Mouse (Mus musculus): ENCODE data around the gene Ttc12.

The Ttc12 gene

GRCm38 (mm10) chr9:49488912-49489895, 3.2 kb upstream of the Ttc12 start:
- peak; percentile 79 to 87 for DNase-seq (ENCODE audit: low spot score in 2 of 2)

- DNase-seq (ENCODE audit: low spot score in 2 of 2) = no peak
Measured at GRCm38 (mm10) chr9:49488258-49488657, 2.2 kb upstream of the Ttc12 start.

GRCm38 (mm10) chr9:49487657-49487943, 1.6 kb upstream of the Ttc12 start:
- no peak for DNase-seq (ENCODE audit: low spot score in 2 of 2)

GRCm38 (mm10) chr9:49486805-49487656, 1.0 kb upstream of the Ttc12 start:
- DNase-seq (ENCODE audit: low spot score in 2 of 2) = no peak

- DNase-seq (ENCODE audit: low spot score in 2 of 2) = peak in 1 of 2 experiments; percentile 61
Measured at GRCm38 (mm10) chr9:49485250-49485891, 654 bp downstream of the Ttc12 start.

- DNase-seq (ENCODE audit: low spot score in 2 of 2) = no peak
Measured at GRCm38 (mm10) chr9:49483316-49483715, 2.7 kb downstream of the Ttc12 start.

GRCm38 (mm10) chr9:49472126-49472525, 13.9 kb downstream of the Ttc12 start:
- DNase-seq (ENCODE audit: low spot score in 2 of 2) = no peak

GRCm38 (mm10) chr9:49470946-49471345, 15.1 kb downstream of the Ttc12 start:
- no peak for DNase-seq (ENCODE audit: low spot score in 2 of 2)

GRCm38 (mm10) chr9:49470006-49470405, 16.0 kb downstream of the Ttc12 start:
- DNase-seq (ENCODE audit: low spot score in 2 of 2) = no peak

- DNase-seq (ENCODE audit: low spot score in 2 of 2) = no peak
Measured at GRCm38 (mm10) chr9:49456136-49456535, 29.9 kb downstream of the Ttc12 start.

GRCm38 (mm10) chr9:49452396-49452795, 33.6 kb downstream of the Ttc12 start:
- DNase-seq (ENCODE audit: low spot score in 2 of 2) = no peak

- no peak for DNase-seq (ENCODE audit: low spot score in 2 of 2)
Measured at GRCm38 (mm10) chr9:49450491-49450890, 35.5 kb downstream of the Ttc12 start.

GRCm38 (mm10) chr9:49442621-49443020, 43.4 kb downstream of the Ttc12 start:
- no peak for DNase-seq (ENCODE audit: low spot score in 2 of 2)

- DNase-seq (ENCODE audit: low spot score in 2 of 2) = no peak
Measured at GRCm38 (mm10) chr9:49427478-49427877, 58.5 kb downstream of the Ttc12 start.

GRCm38 (mm10) chr9:49426921-49427320, 59.1 kb downstream of the Ttc12 start, which contains the start of gene Ankk1:
Gene Ankk1 (minus strand): TSS chr9:49427021.
- DNase-seq (ENCODE audit: low spot score in 2 of 2) = no peak

- DNase-seq (ENCODE audit: low spot score in 2 of 2) = no peak
Measured at GRCm38 (mm10) chr9:49425585-49425984, 60.4 kb downstream of the Ttc12 start.

- DNase-seq (ENCODE audit: low spot score in 2 of 2) = no peak
Measured at GRCm38 (mm10) chr9:49423866-49424265, 62.2 kb downstream of the Ttc12 start.

- no peak for DNase-seq (ENCODE audit: low spot score in 2 of 2)
Measured at GRCm38 (mm10) chr9:49410621-49411020, 75.4 kb downstream of the Ttc12 start.

GRCm38 (mm10) chr9:49407028-49407427, 79.0 kb downstream of the Ttc12 start:
- DNase-seq (ENCODE audit: low spot score in 2 of 2) = no peak

- no peak for DNase-seq (ENCODE audit: low spot score in 2 of 2)
Measured at GRCm38 (mm10) chr9:49403711-49404110, 82.3 kb downstream of the Ttc12 start.

- no peak for DNase-seq (ENCODE audit: low spot score in 2 of 2)
Measured at GRCm38 (mm10) chr9:49396006-49396405, 90.0 kb downstream of the Ttc12 start.

- DNase-seq (ENCODE audit: low spot score in 2 of 2) = no peak
Measured at GRCm38 (mm10) chr9:49392242-49392641, 93.8 kb downstream of the Ttc12 start.
